Mouse (Mus musculus): Measurements from ENCODE around the gene Nup210.

The Nup210 gene

DNA sequence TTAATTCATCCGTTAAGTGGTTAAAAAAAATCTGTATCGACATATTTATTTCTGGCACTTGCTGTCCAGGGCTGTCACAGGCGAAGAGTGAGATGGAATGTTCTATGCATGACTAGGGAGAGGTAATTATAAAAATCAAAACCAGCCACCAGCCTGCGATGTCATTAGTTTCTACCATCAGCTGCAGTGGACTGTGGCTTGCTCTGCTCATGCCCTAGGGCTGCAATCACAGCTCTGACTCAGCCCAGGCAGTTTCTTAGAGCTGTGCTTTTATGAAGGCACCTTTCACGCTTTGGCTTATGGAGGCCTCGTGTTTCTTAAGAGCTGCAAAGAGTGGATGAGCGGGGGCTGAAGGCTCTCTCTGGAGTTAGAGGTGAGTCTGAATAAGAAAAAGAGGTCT is 95.8 kb downstream of the Nup210 start:
- DNase-seq (ENCODE audit: low read depth, low spot score) = no peak

DNA sequence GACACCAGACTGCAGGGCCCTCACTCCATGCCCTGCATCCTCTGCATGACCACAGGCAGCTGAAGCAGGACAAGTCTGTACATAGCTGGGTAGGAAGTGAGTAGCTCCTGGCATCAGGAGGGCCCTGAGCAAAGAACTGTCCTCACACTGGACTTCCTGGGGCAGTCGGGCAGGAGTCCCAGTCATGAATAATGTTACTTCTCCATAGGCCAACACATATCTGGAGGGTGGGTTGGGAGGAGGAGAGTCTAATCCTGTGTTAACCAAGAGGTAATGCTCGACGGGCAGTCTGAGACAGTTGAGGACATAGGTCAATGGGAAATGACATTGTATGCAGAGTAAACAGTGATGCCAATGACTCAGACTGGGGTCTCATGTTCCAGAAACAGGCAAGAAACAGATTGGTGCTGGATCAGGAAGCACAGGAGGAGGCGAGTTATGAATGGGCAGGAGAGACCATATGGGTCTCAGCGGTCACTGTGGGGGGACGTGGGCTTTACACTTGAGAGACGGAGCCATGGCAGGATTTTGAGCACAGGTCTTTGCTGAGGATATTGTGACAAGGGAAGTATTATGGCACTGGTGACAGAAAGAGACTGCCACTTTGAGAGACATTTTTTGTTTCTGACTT is 99.9 kb downstream of the Nup210 start:
- DNase-seq (ENCODE audit: low read depth, low spot score) = no peak

DNA sequence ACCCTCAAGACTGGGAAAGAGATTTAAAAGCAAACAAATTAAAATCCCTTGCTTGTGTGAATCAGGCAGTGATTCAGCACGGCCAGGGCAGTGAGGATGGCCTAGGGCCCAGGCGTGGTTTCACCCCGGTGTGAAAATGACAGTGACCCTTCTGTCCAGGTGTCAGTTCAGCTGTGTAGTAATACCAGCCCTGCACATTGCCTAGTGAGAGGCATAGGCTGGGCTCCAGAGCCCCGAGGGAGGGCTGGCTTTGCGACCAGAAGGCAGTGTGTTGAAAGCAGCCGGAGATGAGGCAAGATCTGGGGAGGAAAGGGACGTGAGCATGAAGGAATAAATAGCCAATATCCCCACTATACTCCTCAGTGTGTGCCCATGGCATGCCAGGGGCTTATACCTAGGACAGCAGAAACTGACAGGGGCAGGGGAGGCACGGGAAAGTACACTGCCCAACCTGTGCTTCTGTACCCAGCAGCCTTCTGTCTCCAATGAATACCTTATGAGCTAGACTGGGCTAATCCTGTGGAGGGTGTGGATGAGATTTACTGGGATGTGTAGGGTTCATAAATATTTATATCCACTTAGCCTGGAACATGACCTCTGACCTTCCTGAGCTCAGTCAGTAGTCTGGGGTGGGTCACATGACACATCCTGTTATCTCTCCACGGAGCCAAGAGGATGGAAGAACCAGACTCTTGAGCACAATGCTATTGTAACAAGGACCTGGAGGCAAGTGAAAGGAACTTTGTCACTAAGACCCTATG is 102.3 kb downstream of the Nup210 start:
- peak; percentile 87 for DNase-seq (ENCODE audit: low read depth, low spot score)

DNA sequence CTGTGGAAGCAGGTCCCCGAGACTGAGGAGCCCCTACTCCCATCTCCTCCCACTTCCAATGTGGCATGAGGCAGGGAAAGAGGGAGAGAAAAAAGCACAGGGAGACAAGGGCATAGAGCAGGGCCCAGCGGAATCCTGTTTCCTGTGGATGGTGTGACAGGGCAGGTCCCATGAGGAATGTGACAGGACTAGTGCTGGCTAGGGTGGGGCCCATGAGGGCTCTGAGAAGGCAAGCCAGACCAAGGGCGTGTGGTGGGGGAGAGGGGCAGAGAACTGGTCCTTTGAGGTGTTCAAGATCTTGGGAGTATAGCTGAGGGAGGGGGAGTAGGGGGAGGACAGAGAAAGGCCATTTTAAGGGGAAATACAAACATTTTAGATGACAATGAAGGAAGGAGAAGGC is 104.2 kb downstream of the Nup210 start:
- DNase-seq (ENCODE audit: low read depth, low spot score) = peak; percentile 35

DNA sequence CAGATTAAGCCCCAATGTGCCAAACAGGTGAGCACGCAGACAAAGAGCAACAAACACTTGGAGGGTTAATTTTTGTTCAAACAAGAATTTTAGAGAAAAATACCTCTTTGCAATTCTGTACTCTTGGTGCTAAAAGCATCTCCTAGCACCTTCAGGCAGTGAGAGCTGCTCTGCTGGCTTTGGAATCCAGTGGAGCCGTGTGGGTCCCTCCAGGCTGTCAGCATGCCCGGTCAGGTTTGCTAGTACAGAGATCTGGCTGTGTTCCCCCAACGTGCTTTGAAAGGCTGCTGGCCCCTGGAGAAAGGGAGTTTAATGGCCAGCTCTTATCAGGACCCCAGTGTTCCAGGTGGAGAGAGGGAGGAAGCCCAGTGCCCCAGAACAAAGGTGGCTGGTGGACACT is 105.1 kb downstream of the Nup210 start:
- DNase-seq (ENCODE audit: low read depth, low spot score) = no peak

DNA sequence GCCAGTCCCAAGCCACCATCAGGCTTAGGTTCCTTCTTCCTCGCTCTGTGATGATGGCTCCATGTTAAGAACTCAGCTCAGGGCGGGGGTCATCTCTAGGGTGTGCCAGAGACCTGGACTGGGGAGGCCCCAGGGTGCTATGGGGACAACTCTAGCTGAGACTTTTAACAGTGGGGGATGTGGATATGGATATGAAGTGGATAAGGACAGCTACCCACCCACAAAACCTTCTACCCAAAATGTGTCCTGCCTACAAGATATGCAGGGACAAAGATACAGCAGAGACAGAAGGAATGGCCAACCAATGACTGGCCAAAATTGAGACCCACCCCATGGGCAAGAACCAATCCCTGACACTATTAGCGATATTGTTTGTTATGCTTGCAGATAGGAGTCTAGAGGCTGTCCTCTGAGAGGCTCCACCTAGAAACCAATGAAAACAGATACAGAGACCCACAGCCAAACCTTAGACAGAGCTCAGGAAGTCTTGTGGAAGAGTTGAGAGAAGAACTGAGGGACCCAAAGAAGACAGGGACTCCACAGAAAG is 108.3 kb downstream of the Nup210 start:
- no peak for DNase-seq (ENCODE audit: low read depth, low spot score)

DNA sequence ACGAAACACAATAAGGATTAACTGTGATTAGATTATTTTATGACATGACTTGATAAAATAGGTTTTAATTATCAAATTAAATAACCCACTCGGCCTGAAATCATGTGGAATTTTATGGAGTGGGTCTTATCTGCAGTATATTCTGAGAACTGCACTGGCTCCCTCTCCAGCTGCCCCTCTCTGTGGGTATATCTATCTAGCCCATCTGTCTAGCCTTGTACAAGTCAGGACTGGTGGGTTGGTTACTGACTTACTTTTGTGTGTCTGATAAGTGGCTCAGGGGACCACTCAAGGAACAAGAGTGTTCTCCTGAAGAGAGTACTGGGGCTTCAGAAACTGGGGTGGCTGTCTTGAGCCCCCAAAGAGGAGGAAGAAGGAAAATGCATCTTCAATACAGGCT is 109.4 kb downstream of the Nup210 start:
- DNase-seq (ENCODE audit: low read depth, low spot score) = no peak

DNA sequence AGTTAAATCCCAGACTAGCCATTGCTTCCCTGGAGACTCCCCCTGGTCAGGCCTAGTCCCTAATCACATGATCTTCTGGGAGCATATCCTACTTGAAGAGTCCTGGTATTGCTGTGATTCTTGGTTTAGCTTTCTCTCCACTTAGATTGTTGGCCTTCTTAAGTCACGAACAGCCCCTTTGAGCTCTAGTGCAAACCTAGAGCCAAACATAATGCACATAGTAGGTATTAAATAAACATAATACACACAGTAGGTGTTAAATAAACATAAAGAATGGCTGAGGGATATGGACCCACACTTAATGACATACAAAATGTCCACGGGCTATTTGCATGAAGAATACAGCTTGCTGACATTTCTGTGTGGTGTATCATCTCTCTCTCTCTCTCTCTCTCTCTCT is 112.5 kb downstream of the Nup210 start:
- no peak for DNase-seq (ENCODE audit: low read depth, low spot score)

DNA sequence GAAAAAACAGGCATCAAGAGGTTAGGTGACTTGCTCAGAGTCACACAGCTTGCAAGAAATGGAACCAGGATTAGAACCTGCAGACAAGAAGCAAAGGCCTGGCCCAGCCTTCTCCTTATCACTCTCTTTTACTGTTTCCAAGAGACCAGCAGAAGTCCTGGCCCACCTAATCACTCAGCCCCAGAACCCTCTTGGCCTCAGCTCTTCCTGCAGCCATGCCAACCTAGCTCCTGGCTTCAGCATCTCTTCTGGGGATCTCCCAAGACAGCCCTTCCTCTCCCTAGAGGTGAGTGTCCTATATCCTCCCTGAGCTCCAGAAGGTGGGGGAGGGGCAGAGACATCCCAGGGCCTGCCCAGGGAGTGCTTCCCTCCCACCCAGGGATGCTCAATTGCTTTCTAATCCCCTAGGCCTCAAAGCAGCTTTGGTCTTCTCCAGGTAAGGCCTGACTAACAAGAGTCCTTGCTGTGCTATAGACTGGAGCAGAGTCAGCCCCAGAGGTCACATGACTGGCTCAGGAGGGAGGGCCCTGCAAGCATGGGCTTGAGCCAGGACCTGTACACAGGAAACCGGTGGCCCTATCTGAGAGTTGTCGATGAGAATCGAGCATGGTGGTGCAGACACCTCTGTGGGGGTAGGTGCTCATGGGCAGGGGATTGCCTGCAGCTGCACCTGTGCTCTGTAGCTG is 113.2 kb downstream of the Nup210 start:
- DNase-seq (ENCODE audit: low read depth, low spot score) = peak; percentile 45

DNA sequence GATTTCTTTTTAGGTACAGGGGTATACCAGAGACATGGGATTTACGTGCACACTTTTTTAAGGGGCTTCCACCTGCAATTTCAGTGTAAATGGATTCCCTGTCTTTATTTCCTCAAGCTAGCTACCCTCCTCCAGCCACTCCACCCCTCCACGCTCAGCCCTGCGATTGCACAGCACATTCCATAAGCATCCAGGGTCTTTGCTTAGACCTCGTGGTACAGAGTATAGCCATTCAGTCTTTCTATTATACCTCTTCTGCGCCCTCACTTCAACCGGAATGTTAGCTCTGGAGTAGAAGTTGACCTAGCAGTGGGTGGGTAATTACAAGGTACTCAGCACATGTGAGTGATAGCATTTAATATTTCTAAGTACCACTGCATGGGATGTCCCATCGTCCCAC is 115.1 kb downstream of the Nup210 start:
- DNase-seq (ENCODE audit: low read depth, low spot score) = no peak

DNA sequence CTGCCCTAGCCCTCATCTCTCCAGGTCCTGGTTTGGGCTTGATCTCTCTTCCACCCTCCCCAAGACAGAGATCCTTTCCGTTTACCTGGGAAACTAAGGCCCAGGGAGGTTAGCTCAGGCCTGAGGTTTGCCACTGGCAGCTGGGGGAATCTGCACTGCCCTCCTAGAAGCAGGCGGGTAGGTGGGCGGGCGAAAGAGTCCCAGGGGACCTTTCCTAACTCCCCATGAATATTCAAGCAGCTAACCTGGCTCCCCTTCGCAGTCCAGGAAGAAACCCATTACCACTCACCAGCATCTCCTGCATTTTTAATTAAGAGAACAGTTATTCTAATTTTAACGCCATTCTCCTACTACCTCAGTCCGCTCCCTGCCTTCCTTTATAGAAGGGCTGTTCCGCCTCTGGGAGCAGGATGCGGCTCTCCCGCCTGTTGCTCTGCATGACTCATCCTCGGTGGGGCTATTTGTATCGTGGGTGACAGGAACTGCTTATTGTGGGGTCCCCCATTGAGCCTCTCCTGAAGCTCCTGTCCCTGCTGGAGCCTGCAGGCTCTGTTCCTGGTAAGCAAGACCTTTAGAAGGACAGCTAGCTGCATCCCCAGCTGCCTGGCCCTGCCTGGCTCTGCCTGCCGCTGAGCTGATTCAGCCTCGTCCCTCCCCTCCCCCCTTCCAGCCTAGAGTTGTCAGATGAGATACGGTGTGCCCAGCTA is 115.7 kb downstream of the Nup210 start:
- DNase-seq (ENCODE audit: low read depth, low spot score) = peak; percentile 57

DNA sequence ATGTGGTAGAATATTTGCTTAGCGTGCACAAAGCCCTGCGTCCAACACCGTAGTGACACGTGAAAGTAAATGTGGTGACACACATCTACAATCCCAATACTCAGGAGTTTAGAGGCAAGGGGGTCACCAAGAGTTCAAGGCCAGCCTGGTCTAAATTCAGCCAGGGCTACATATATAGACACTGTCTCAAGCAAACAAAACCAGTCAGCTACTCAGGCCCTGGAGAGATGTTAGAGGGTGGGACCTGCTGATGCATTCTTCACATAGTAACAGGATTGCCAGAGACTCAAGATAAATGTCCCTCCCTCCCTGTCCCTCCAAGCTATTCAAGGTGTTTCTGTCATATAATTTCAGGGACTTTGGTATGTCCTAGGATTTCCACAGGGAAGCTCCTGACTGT is 117.5 kb downstream of the Nup210 start:
- peak; percentile 60 for DNase-seq (ENCODE audit: low read depth, low spot score)

DNA sequence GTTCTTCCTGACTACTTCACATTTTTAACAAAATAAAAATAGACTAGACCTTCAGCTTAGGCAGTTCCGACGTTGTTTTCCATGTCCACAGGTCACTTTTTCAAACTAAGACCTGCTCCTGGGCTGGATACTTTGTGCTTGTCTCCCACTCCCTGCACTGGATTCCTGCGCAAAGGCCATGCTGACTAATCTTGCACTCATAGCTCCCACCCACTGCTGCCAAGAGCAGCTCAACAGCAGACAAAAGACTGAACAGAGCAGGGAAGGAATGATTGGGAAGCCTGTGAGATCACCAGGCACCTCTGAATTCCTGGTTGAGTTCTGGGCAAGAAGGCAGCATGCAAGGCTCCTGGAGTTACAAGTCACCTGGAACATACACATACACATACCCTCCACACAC is 119.6 kb downstream of the Nup210 start:
- DNase-seq (ENCODE audit: low read depth, low spot score) = no peak

DNA sequence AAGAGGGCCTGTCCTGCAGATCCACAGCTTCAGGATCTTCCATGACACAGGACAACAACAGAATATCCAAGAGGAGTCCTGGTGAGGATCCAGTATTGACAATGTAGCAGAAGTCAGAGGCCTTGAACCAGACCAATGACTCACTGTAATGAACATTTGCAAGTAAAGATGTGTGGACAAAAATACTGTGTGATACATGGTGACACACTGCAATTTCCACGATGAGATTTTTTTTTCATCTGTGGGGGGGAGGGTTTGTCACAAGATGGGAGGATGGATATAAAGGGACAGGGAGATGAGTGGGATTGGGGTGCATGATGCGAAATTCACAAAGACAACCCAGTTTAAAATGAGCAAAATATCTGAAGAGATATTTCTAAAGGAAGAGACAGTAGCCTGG is 120.4 kb downstream of the Nup210 start:
- DNase-seq (ENCODE audit: low read depth, low spot score) = no peak

DNA sequence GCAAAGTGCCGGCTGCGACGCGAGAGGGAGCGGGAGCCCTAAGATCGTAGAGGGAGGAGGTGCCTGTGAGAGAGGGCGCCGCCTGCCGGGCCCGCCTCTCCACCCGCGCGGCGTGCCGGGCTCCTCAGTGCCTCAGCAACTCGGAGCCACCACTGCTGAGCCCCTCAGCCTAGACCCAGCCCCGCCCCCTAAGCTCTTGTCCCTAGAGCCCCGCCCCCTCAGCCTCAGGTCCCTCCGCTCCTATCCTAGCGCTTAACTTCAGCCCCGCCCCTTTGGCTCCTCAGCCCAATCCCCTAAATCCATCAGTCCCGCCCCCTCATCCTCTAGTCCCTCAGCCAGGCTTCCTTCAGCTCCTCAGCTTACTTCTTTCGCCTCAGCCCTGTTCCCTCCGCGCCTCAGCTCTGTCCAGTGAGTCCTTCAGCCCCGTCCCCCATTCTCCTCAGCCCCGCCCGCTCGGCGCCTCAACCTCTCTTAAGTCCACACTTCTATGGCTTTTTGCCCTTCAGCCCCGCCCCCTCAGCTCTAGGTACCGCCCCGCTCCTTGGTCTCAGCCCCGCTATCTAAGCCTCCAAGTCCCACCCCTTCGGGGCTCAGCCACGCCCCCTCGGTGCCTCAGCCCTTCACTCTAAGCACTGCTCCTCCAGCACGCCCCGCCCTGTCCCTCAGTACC is 127.8 kb downstream of the Nup210 start, which contains the start of gene Iqsec1:
Iqsec1 (minus strand) TSS at position 38 of the 670 bp plus-strand sequence.
- peak; percentile 99 for DNase-seq (ENCODE audit: low read depth, low spot score)

DNA sequence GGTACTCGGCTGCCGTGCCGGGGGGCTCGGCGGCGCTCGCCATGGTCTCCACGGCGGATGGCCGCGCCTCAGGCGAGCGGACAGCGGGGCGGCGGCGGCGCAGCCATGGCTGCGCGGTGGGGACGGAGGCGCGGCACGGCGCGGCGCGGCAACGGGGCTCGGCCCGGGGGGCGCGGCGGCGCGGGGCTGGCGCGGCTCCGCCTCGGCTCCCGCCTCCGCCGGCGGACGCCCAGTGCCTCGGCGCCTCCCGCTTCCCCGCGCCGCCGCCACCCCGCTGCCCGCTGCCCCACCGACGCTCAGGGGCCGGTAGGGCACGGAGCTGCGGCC is 128.4 kb downstream of the Nup210 start:
- no peak for DNase-seq (ENCODE audit: low read depth, low spot score)

DNA sequence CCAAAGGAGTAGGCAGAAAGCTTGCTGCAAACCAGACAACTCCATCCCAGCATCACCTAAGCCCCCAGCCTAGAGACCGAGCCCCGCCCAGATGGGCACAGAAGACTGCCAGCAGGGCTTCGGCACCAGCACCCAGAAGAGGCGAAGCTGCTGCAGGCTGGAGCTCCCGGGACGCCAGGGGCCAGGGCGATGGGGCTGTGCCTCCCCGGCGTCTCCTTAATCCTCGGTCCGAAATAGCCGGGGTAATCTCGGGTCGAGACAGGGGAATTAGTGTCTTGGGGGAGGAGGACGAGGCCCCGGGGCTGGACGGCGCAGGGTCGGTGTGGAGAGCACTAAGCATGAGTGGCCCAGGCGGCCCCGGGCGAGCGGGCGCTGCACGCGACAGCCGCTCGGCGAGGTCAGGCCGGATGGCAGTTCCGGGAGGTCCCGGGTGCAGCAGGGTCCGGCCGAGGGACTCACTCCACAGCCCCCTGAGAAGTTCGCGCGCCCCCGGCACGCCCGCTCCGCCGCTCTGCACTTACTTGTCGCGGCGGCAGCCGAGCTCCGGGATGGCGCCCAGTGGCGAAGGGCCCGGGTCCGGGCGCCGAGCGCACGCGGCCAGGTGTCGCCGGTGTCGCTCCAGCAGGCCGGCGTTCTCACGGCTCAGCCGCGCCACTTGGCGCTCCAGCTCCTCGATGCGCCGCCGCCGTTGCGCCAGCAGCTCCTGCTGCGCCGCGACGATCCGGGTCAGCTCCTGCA is 128.9 kb downstream of the Nup210 start:
- DNase-seq (ENCODE audit: low read depth, low spot score) = peak; percentile 72

DNA sequence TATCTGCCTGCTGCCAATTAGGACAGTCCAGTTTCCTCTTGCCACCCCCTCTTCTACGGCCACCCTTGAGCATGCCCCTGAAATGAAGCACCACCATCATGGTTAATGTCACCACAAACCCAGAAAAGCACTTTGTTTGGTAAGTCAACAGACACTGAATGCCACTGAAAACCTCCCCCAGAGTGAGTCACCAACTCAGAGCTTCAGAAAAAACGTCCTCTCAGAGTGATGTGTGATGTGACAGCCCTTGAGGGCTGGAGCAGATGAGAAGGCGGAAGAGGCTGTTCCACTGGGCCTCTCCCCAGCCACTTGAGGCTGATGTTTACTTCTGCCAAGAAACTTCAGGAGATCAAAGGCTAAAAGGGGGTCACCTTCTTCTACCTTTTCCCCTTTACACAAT is 132.5 kb downstream of the Nup210 start:
- no peak for DNase-seq (ENCODE audit: low read depth, low spot score)

DNA sequence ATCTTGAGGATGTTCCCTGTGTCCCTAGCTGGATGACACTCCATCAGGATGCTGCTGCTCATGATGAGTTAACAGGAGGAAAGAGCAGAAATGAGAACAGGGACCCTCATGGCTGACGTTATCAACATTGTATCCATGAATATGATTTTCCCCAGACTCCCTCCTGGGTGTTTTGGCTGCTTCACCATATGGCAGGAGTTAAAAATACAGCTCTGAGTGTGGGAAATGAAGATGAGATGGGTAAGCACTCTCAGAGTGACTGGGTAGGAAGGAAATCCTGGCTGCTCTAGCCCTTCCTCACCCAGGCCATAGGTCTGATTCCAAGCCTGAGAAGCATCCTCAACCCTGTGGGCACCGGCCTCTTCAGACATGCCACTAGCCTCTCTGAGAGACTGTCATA is 142.3 kb downstream of the Nup210 start:
- no peak for DNase-seq (ENCODE audit: low read depth, low spot score)

DNA sequence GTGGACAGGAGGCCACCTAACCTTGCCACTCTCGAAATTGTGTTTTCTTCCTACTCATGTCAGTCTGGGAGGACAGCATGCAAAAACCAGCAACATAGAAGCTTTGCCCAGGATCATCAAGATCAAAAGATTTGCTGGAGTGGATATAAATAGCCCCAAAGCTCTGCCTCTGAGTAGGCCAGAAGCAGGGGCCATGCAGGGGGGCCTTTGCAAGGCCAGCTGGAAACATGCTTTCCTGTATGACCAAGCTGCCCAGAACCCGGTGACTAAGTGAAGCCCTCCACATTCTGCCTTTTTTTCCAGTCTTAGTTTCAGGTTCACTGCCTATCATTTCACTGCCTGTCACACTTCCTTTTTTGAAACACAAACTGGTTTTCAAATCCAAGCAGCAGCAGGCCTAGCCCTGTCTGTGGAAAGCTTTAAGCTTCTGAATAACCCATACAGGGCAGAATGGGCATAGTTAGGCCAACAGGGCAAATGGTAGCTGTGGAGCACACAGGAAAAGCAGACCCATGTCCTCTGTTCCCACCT is 147.2 kb downstream of the Nup210 start:
- DNase-seq (ENCODE audit: low read depth, low spot score) = no peak
